Mouse (Mus musculus): Measurements from ENCODE around the gene Ces1a.

The Ces1a gene

DNA sequence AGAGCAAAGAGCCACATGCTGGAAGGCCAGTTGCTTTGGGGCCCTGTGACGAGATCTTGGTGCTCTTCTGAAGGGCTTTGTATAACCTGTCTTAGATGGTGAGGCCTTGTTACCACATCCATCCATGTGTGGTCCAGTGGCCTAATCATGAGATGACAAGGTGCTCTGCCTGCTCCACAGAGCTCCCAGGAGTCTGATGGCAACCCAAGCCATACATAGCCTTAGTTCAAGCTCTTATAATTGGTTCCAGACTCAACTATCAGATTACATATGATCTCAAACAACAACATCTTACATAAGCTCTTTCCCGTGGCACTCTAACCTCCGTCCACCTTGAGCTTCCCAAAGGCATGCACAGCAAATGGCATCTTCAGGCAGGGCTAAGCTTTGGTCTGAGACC lies at the start of gene Ces1a:
TSS of gene Ces1a (minus strand) at position 101 of the 400 bp plus-strand sequence.
- 89% methylated on average over 3 of the region's 3 CpGs for WGBS

DNA sequence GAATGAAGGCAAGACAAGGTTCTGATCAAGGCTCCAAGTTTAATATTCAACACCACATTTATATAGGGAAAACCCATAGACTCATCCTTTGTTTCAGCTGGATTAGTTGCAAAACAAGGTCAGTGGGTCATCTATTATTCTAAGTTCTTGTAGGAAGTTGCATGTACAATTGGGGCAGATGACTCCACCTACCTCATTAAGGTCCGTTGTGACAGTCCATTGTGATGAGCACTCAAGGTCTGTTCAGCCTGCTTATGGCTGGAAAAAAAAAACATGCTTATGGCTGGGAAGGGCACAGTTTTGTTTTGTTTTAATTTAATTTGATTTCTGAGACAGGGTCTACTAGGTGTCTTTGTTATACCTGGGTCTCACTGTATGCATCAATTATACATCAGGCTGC lies 43.3 kb upstream of the Ces1a start:
- WGBS: 40% methylated on average over 1 of the region's 1 CpGs

GRCm38 (mm10) chr8:93088686-93089122 lies 40.7 kb upstream of the Ces1a start:
- 13% methylated on average over 2 of the region's 2 CpGs for WGBS

GRCm38 (mm10) chr8:93088193-93088592 lies 40.2 kb upstream of the Ces1a start:
- WGBS: 28% methylated on average over 7 of the region's 7 CpGs

DNA sequence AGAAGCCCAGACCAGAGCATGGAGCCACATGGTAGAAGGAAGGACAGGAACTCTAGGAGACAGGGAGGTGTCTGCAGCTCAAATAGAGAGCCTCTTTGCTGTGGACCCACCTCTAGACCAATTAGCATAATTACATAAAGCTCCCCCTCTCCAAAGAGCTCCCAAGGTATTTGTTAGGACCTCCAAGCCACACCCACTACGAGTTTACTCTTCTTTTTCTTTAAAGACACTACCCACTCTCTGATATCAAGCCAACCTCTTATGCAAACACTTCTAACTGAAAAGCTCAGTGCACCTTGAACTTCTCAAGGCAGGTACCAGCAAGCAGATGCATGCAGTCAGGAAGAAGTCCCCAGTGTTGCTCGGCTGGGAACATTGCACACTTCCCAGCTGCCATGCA lies 31.9 kb upstream of the Ces1a start, which contains the start of gene Ces1b:
TSS of gene Ces1b (minus strand) at position 131 of the 400 bp plus-strand sequence.
- 77% methylated on average over 2 of the region's 2 CpGs for WGBS

GRCm38 (mm10) chr8:93075251-93075650 lies 27.3 kb upstream of the Ces1a start:
- WGBS: 85% methylated on average over 4 of the region's 4 CpGs

- 87% methylated on average over 3 of the region's 3 CpGs for WGBS
These were observed 15.6 kb upstream of the Ces1a start for GRCm38 (mm10) chr8:93063416-93064117.

- 17% methylated on average over 2 of the region's 2 CpGs for whole genome bisulfite sequencing
These were observed 11.2 kb upstream of the Ces1a start for GRCm38 (mm10) chr8:93059185-93059584.

GRCm38 (mm10) chr8:93055238-93055637 lies 7.2 kb upstream of the Ces1a start:
- 71% methylated on average over 2 of the region's 2 CpGs for WGBS

DNA sequence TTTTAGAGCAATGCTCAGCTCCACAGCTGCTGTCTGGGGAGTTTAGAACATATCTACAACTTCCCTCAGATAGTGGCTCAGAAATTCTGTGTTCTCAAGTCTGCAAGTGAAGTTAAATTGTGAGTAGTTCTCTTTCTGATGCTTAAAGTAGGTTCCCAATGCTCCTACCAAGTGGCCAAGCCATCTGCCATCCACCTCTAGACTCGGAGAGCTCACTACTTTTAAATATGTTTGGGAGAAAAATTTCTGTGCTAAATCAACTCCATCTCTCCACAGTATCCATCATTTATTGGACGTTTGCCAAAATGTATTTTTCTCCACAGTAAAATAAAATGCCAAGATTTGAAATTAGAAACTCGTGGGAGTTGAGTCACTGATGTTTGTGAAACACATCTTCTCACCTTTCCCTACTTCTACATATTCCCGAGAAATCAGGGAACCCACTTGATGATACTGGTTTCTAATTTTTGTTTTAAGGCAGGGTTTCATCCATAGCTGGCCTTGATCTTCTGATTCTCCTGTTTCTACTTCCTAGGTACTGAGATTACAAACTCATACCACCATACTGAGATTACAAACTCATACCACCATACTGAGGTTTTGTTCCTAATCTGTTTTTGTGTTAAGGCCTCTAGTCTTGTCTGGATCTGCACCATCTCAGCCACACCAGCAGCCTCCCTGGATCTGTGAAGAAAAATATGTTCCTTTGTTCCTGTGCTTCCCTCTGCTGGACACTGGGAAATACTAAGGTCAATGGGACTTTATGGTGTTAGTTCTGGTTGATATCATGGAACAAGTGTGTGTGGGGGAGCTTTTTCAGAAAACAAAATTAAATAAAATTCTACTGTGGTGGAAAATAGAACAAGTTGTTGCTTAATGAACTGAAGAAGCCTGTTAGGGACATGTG lies 771 bp upstream of the Ces1a start:
- WGBS: 33% methylated on average over 4 of the region's 4 CpGs

DNA sequence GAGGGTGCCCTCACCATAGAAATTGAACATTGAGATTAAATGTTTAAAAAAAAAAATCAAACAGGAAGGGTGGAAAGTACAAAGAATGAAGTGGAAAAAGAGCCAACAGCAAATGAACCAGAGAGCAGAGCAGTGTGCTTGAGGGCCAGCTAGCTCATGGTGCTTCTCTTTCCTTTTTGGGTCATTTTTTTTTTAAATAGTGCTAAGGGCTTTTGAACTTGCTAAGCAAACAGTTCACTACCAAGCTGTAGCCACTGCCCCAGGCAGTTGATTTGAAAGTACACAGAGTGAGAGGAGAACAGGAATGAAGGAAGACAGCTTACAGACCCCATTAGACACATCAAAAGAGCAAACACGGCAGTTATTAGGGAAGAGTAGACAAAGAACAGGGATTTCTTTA lies 4.9 kb downstream of the Ces1a start:
- 70% methylated on average over 1 of the region's 1 CpGs for WGBS

DNA sequence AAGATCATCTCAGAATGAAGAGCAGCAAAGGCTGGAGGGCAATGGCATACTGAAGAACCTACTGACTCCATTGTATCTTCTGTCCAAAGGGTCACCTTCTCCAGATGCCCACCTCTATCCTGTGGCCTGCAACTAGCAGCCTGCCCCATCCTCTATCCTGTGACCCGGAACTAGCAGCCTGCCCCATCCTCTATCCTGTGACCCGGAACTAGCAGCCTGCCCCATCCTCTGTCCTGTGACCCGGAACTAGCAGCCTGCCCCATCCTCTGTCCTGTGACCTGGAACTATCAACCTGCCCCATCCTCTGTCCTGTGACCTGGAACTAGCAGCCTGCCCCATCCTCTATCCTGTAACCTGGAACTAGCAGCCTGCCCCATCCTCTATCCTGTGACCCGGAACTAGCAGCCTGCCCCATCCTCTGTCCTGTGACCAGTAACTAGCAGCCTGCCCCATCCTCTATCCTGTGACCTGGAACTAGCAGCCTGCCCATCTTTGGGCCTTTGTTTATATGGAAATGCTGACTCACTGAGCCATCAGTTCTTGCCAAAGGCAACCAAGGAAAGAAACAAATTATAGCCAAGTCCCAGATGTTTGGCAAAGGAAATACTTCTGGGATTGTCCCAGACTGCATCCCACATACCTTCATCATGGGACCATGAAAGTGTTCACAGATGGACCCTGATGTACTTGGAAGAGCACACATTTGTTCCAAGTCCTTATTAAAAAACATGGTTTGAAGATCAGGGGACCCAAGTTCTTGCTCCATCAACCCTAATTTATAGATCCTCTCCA lies 7.0 kb downstream of the Ces1a start:
- 84% methylated on average over 4 of the region's 4 CpGs for WGBS

- 47% methylated on average over 2 of the region's 2 CpGs for WGBS
These were observed 7.7 kb downstream of the Ces1a start for GRCm38 (mm10) chr8:93040256-93040655.

DNA sequence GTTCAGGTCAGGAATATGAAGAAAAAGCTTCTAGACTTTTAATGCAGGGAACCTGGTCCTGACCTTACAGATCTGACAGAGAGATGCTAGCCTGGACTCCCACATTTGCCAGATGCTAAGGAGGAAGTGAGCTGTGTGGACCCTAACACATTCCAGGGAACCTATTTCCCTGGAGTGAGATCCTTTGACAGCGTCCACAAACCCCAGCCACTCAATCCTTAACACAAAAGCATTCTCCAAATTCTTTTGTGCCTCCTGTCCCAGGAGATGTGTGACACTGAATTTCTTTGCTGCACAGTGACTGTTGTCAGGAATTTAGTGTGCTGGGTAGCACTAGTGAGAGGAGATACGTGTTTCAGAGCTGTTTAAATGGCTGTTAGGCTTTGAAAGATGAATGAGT lies 9.2 kb downstream of the Ces1a start:
- 43% methylated on average over 2 of the region's 2 CpGs for WGBS

DNA sequence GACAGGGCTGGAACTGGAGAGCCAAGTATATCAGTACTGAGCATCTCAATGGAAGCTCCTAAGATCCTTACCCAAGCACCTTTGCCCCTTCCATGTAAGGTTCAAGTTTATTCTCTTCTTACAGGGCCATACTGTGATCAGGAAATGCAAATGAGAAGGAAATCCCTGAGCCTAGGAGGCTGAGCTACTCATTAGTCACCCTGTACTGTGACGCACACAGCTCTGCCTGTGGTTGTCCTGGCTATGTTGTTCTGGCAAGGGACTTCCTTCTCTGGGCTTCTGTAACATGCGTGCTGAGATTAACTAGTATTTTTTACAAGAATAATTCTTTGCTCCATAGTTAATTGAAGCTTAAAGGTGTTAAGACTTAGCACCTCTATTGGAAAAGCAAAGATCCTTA lies 17.3 kb downstream of the Ces1a start:
- WGBS: 58% methylated on average over 2 of the region's 2 CpGs

DNA sequence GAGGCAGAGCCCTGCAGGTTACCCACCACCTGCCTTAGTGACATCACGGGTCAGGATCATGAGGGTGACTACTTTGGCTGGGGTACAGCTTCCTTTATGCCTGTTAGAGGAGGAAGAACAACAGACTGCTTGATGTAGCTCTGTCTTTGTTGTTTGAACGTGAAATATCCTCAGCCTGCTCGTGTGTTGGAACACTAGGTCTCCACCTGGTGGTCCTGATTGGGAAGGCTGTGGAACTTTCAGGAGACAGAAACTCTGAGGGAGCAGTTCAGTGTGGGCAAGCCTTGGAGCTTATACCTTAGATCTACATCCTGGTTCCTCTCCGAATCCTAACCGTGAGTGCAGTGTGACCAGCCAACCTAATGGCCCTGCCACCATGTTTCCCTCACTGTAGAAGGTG lies 26.3 kb downstream of the Ces1a start:
- WGBS: 71% methylated on average over 5 of the region's 5 CpGs

GRCm38 (mm10) chr8:93014300-93014699 lies 33.7 kb downstream of the Ces1a start:
- WGBS: 83% methylated on average over 4 of the region's 4 CpGs

DNA sequence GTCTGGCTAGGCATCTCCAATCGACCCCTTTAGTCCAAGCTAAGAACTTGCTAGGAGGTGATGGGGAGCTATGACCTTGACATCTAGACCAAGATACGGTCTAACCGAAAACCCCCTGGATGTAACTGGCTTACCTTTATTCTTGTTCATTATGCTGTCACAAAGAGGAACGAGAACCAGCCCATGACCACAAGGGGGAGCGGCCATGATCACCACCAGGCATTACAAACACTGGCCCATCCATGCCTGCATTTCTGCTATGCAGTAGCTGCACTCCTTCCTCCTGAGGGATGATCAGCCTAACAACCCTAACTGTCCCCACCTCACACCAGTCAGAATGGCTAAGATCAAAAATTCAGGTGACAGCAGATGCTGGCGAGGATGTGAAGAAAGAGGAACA lies 35.8 kb downstream of the Ces1a start:
- 80% methylated on average over 6 of the region's 6 CpGs for WGBS

GRCm38 (mm10) chr8:93011439-93011838 lies 36.6 kb downstream of the Ces1a start:
- WGBS: 3% methylated on average over 9 of the region's 9 CpGs

DNA sequence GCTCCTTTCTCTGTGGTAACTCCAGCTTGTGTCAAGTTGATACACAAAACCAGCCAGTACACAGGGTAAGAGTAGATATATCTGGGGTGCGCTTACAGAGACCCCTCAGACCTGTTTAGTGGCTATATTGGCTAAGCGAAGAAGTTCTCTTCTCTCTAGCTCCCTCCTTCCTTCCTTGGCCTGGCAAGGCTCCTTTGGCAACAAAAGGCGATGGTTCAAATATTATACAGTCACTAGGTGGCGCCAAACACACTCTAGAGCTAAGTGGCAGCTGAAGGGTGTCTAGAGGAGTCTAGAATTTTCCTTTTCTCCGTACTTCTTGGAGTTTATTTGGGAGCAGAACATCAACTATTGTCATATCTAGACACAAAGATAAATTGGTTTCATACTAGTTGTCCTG lies 37.7 kb downstream of the Ces1a start:
- WGBS: 20% methylated on average over 5 of the region's 5 CpGs

GRCm38 (mm10) chr8:92998600-92998999 lies 49.4 kb downstream of the Ces1a start:
- WGBS: 60% methylated on average over 2 of the region's 2 CpGs

GRCm38 (mm10) chr8:92996840-92997239 lies 51.2 kb downstream of the Ces1a start:
- 33% methylated on average over 5 of the region's 5 CpGs for WGBS

Measured in cerebral cortex, adult 2 months (tissue).